ENCODE assay signal across 8 mouse cellular contexts in the genomic region with DNA sequence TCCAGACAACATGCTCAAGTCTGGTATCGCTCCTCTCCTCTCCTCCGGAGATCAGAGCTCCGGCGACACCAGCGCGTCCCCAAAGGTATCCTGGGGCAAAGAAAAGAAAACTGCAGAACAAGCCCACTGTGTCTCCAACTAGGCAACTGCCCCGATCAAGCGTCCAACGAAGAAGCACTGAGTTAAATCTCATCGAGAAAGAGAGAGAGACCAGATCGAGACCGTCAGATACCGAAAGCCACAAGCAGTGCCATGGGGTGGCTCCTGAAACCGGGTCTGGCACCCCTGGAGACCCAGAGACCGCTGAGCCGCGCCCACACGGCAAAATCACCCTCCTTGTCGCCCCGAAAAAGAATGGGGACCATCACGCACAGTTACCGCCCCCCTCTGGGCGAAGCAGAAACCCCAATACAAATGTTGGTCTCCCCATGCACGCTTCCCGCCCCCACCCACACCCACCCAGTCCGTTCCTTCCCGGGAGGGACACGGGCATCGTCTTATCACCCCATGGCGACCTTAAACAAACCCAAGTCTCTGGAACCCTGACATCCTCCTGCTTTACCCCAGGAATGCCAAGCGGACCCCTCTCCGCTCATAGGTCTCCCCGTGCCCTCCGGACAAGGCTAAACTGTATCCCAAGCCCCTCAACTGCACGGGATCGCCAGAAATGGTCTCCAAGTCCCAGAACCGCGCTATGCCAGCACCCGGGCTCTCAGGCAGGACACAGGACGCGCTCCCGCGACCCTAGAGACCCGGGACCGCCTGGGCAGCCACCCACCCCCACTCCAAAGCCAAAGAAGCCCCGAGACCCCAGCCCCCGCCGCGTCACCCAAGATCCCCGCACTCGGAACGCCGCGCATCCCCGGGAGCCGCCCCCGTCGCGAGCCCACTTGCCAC. TPM values are rescaled to one million over a fixed set of nuclear protein-coding genes. Genes with fewer than 3 reads are reported as not detected.
A peak's percentile ranks its signal among the peaks of the same experiment; 100 is the strongest.
DNase-seq lines count a peak whose midpoint lies in the region; ATAC-seq and TF ChIP-seq lines count a peak whose summit lies in the region.

No protein-coding gene starts in this region.

- H3K9me3 ChIP-seq in forebrain, embryonic 15.5 days = no peaks in the 10 kb centered on the region
- H3K9me3 ChIP-seq in lung, postnatal 0 days (ENCODE audit: low read length) = no peaks in the 10 kb centered on the region

- H3K4me1 ChIP-seq in forebrain, embryonic 15.5 days = peaks cover 22% of the 10 kb centered on the region
- H3K4me1 ChIP-seq in lung, postnatal 0 days (ENCODE audit: insufficient read depth, low read depth, low read length) = no peaks in the 10 kb centered on the region

- peak overlapping the region; percentile 74 for H3K9ac ChIP-seq in forebrain, embryonic 15.5 days (replicated peaks)
- peak overlapping the region; percentile 86 for H3K9ac ChIP-seq in lung, postnatal 0 days (replicated peaks; ENCODE audit: low read depth)

- H3K27ac ChIP-seq in forebrain, embryonic 15.5 days (replicated peaks) = peak overlapping the region; percentile 92
- peak overlapping the region; percentile 87 for H3K27ac ChIP-seq in lung, postnatal 0 days (ENCODE audit: low read length)

- H3K36me3 ChIP-seq in forebrain, embryonic 15.5 days = no peaks in the 10 kb centered on the region
- H3K36me3 ChIP-seq in lung, postnatal 0 days (ENCODE audit: insufficient read depth, low read length) = no peaks in the 10 kb centered on the region

- peak; percentile 29; the same call in 1 of the 2 replicates for TF ChIP-seq CTCF in lung, postnatal 0 days (IDR thresholded peaks at IDR 0.05)

- peak overlapping the region; percentile 63 for H3K4me3 ChIP-seq in forebrain, embryonic 15.5 days
- H3K4me3 ChIP-seq in lung, postnatal 0 days (ENCODE audit: low read depth, low read length) = peak overlapping the region; percentile 92

- TF ChIP-seq EP300 in lung, postnatal 0 days (IDR thresholded peaks at IDR 0.05) = no peak

- ATAC-seq in forebrain, embryonic 15.5 days (replicated peaks) = peak; percentile 42
- peak; percentile 6; the same call in 1 of the 2 replicates for ATAC-seq in lung, postnatal 0 days
- no peak for ATAC-seq in activated CD4-positive, CD25-positive, alpha-beta regulatory T cell, adult 4 months

- H3K4me2 ChIP-seq in forebrain, embryonic 15.5 days (replicated peaks) = peak overlapping the region; percentile 73
- H3K4me2 ChIP-seq in lung, postnatal 0 days (replicated peaks; ENCODE audit: low read depth, low read length) = peak overlapping the region; percentile 96

- peak; percentile 40 for DNase-seq in MN1 (ENCODE audit: low spot score)
- DNase-seq in c-Kit-positive CD71-positive TER-119-positive erythroid progenitor cells, embryonic 14.5 days (ENCODE audit: low spot score) = peak; percentile 22
- peak; percentile 45 for DNase-seq in heart, postnatal 4 days
- DNase-seq in layer of hippocampus, postnatal 10 days (ENCODE audit: low spot score in 2 of 2) = peak; percentile 48 to 65
- DNase-seq in lung, postnatal 0 days (ENCODE audit: low spot score) = peak; percentile 25
- peak; percentile 41 for DNase-seq in right cerebral cortex, postnatal 25 days

- under 1% methylated on average over 59 of the region's 59 CpGs for WGBS in forebrain, embryonic 15.5 days
- WGBS in lung, postnatal 0 days = under 1% methylated on average over 59 of the region's 59 CpGs

- H3K27me3 ChIP-seq in forebrain, embryonic 15.5 days = no peaks in the 10 kb centered on the region
- no peaks in the 10 kb centered on the region for H3K27me3 ChIP-seq in lung, postnatal 0 days (replicated peaks; ENCODE audit: insufficient read depth, low read length)

RNA-seq across cellular contexts. Expression of a gene that starts 0.7 kb away (rescaled TPM):
- polyA plus RNA-seq in forebrain, embryonic 15.5 days (2015; fragmentation: Nextera tagmentation; extraction: Ambion mirVana) = 16.4 and 17.4 TPM in 2 replicates
- total RNA-seq in heart, postnatal 4 days (2021) = 10 to 100 TPM; 11.3 to 14.4 TPM
- total RNA-seq in layer of hippocampus, postnatal 10 days (2021) = 10 to 100 TPM; 24.4 to 25.0 TPM
- polyA plus RNA-seq in lung, postnatal 0 days (2015; fragmentation: Nextera tagmentation; extraction: Ambion mirVana) = 8.5 and 9.6 TPM in 2 replicates
- polyA plus RNA-seq in activated CD4-positive, CD25-positive, alpha-beta regulatory T cell, adult 4 months (2017; shearing (Covaris generic)) = 1 to 10 TPM; 4.7 to 5.4 TPM
